Mouse (Mus musculus) lung, postnatal 0 days (tissue): Measurements from ENCODE around the gene Celf1. TPM values are rescaled to one million over a fixed set of nuclear protein-coding genes. Genes with fewer than 3 reads are reported as not detected.
A peak's percentile ranks its signal among the peaks of the same experiment; 100 is the strongest.

ENCODE experiments used
- ATAC-seq: fragments of 200-750 bp; cut with Nextera tagmentation; 2 replicates; pipeline ENCODE4 v1.8.0; 2017; ENCODE audit warnings: moderate library complexity
- DNase-seq: peaks from one replicate; pipeline ENCODE4 v3.0.0-alpha.2; 2016; ENCODE audit warnings: low spot score
- H3K27ac ChIP-seq: fragments of 300-500 bp; sonication (generic); 2 replicates; pipeline ENCODE4 v1.5.1; 2014; ENCODE audit warnings: antibody characterized with exemption, mild to moderate bottlenecking, low read length, mixed read lengths
- H3K27me3 ChIP-seq: fragments of 300-500 bp; sonication (generic); replicated peaks from 2 replicates; pipeline ENCODE4 v1.6.1; 2014; ENCODE audit warnings: low read length, mixed read lengths; ENCODE audit not compliant: insufficient read depth
- H3K36me3 ChIP-seq: fragments of 300-500 bp; sonication (generic); 2 replicates; pipeline ENCODE4 v1.6.1; 2014; ENCODE audit warnings: low read length, mixed read lengths; ENCODE audit not compliant: insufficient read depth
- H3K4me1 ChIP-seq: fragments of 300-500 bp; sonication (generic); 2 replicates; pipeline ENCODE4 v1.6.1; 2014; ENCODE audit warnings: antibody characterized with exemption, low read depth, low read length, mixed read lengths; ENCODE audit not compliant: insufficient read depth
- H3K4me2 ChIP-seq: fragments of 300-500 bp; sonication (generic); replicated peaks from 2 replicates; pipeline ENCODE4 v1.6.1; 2014; ENCODE audit warnings: low read depth, mild to moderate bottlenecking, low read length, moderate library complexity, mixed read lengths
- H3K4me3 ChIP-seq: fragments of 300-500 bp; sonication (generic); 2 replicates; pipeline ENCODE4 v1.5.1; 2014; ENCODE audit warnings: low read depth, low read length
- H3K9ac ChIP-seq: fragments of 300-500 bp; sonication (generic); replicated peaks from 2 replicates; pipeline ENCODE4 v1.6.1; 2014; ENCODE audit warnings: low read depth, mild to moderate bottlenecking
- H3K9me3 ChIP-seq: fragments of 300-500 bp; sonication (generic); 2 replicates; pipeline ENCODE4 v1.6.1; 2016; ENCODE audit warnings: low read length, mixed read lengths
- CTCF ChIP-seq: IDR thresholded peaks from 2 replicates; pipeline ENCODE4 v1.5.1; 2016; ENCODE audit warnings: antibody characterized with exemption, mild to moderate bottlenecking
- EP300 ChIP-seq: IDR thresholded peaks from 2 replicates; pipeline ENCODE4 v1.6.1; 2016; ENCODE audit warnings: antibody characterized with exemption, mild to moderate bottlenecking, control low read depth
- WGBS: fragments of 180-500 bp; shearing (Covaris S2); extraction: QIAGEN DNeasy Blood & Tissue Kit; methylation state at CpG from one replicate; pipeline ENCODE4 v1.1.7; 2014; 5-methylcytosine and 5-hydroxymethylcytosine counted together
- polyA plus RNA-seq: library from polyadenylated mRNA; unstranded; fragments of >200 nt; fragmentation: Nextera tagmentation; extraction: Ambion mirVana; gene quantifications from 2 replicates; pipeline ENCODE4 v1.2.1, GENCODE M21; 2015

Celf1 gene
- polyA plus RNA-seq, 1 experiment from 2014 or later = 35.1 TPM

DNA sequence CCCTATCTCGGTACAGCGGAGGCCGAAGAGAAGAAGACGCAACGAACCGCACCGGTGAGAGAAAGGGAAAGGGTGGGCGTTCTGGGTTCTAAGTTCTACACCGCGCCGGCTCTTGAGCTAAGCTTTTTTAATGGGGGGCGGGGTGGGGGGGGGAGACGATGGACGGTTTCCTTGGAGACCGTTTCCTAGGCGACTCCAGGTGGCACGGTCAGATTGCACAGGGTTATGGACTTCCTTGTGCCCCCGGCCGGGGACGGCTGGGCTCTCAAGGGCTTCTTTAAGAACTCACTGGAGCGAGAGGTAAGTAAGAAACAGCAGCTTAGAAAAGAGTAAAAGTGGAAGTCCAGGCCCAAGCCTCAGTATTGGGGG lies 35.3 kb upstream of the Celf1 start:
- Histone ChIP-seq H3K36me3 (peaks cover 7% of the 10 kb centered on the region), H3K9me3 (no peaks in the 10 kb centered on the region), H3K27ac (peak overlapping the region; percentile 91), H3K4me1 (peaks cover 11% of the 10 kb centered on the region; the same call in 1 of the 2 replicates), H3K9ac (peak overlapping the region; percentile 99), H3K27me3 (no peaks in the 10 kb centered on the region), H3K4me2 (peak overlapping the region; percentile 74), H3K4me3 (peak overlapping the region; percentile 93)
- no peak for TF ChIP-seq CTCF
- no peak for TF ChIP-seq EP300
- WGBS = 1% methylated on average over 19 of the region's 21 CpGs
- ATAC-seq (peak; percentile 64), DNase-seq (no peak)

GRCm38 (mm10) chr2:90906721-90907120 lies 33.5 kb upstream of the Celf1 start:
- Histone ChIP-seq H3K27ac (no peak overlapping the region), H3K9ac (no peak overlapping the region), H3K9me3 (no peaks in the 10 kb centered on the region), H3K4me1 (peaks cover 11% of the 10 kb centered on the region; the same call in 1 of the 2 replicates), H3K4me3 (no peak overlapping the region), H3K36me3 (peaks cover 21% of the 10 kb centered on the region), H3K27me3 (no peaks in the 10 kb centered on the region), H3K4me2 (no peak overlapping the region)
- ATAC-seq = no peak
- TF ChIP-seq CTCF (no peak), EP300 (no peak)
- 81% methylated on average over 2 of the region's 2 CpGs for WGBS
- DNase-seq = no peak

DNA sequence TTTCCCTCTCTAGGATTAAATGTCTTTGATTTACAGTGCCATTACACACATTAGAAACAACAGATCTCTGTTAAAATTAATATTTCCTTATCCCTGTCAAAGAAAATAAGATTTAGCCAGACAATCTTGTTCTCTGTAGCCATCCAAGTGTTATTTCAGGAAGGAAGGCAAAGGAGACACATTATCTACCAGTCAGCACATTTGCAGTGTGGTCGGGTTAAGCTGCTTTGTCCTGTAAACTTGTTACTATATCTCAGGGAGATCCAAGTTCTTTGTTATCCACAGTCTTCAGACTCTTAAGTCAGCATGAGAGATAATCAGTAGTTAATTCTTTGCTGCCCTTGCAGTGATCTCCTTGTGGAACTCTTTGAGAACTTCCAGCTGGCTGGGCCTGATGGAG lies 29.3 kb upstream of the Celf1 start:
- Histone ChIP-seq H3K4me3 (no peak overlapping the region), H3K27me3 (no peaks in the 10 kb centered on the region), H3K9ac (no peak overlapping the region), H3K9me3 (no peaks in the 10 kb centered on the region), H3K4me1 (0 out of 2 replicates have a peak, but pooled peaks cover under 1% of the 10 kb centered on the region), H3K36me3 (peaks cover 22% of the 10 kb centered on the region), H3K27ac (no peak overlapping the region), H3K4me2 (no peak overlapping the region)
- TF ChIP-seq EP300 (no peak), CTCF (no peak)
- ATAC-seq (no peak), DNase-seq (no peak)
- 71% methylated on average over 1 of the region's 1 CpGs for WGBS

- H3K4me3 ChIP-seq = no peak overlapping the region
- no peak overlapping the region for H3K9ac ChIP-seq
- DNase-seq = no peak
- no peak overlapping the region for H3K27ac ChIP-seq
- TF ChIP-seq CTCF = no peak
- no peak for TF ChIP-seq EP300
- ATAC-seq = no peak
- H3K4me1 ChIP-seq = no peaks in the 10 kb centered on the region; the same call in 1 of the 2 replicates
- no peaks in the 10 kb centered on the region for H3K27me3 ChIP-seq
- H3K9me3 ChIP-seq = no peaks in the 10 kb centered on the region
- no peak overlapping the region for H3K4me2 ChIP-seq
- peaks cover 22% of the 10 kb centered on the region for H3K36me3 ChIP-seq
- WGBS = 78% methylated on average over 1 of the region's 1 CpGs
These were observed 28.5 kb upstream of the Celf1 start for GRCm38 (mm10) chr2:90911668-90912067.

DNA sequence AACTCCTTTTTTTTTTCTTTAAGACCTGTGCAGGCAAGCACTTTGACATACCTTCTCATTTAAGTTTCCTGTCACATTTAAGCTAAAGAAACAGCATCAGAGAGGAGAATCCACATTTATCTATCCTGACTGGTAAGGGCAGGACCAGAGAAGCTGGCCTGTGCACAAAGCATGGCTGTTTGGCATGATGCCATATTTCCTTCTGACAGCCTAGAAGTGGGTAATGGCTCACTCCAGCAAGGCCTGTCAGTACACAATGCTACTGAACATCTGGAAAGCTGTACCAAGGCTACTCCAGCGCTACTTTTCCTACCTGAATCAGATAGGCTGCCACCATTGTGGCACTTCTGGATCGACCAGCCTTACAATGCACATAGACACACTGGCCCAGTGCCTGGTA lies 26.5 kb upstream of the Celf1 start:
- 33% methylated on average over 2 of the region's 2 CpGs for WGBS
- H3K27me3 ChIP-seq = no peaks in the 10 kb centered on the region

DNA sequence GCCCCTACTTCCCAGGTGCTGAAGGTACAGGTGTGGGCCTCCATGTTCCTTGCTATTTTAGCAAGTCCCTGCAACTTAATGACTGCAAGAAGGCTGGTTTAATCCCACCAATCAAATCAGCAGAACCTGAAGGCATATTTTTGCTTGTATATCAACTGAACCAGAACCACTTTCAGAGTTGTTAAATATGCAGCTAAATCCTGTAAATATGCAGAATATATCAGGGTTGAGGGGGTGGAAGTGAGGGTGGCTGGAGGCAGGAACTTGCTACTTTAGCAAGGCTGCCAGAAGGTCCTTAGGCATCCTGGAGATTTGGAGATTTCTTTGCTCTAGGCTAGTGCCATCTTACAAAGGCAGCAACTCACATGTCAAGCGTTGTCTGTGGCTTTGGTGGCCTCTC lies 24.7 kb upstream of the Celf1 start:
- no peak overlapping the region for H3K27ac ChIP-seq
- TF ChIP-seq CTCF = no peak
- TF ChIP-seq EP300 = no peak
- DNase-seq (no peak), ATAC-seq (no peak)
- no peak overlapping the region for H3K4me2 ChIP-seq
- 0 out of 2 replicates have a peak overlapping the region, but pooled peaks have one; percentile 8 for H3K9ac ChIP-seq
- H3K9me3 ChIP-seq = no peaks in the 10 kb centered on the region
- no peaks in the 10 kb centered on the region for H3K27me3 ChIP-seq
- no peaks in the 10 kb centered on the region; the same call in 1 of the 2 replicates for H3K4me1 ChIP-seq
- WGBS = 65% methylated on average over 1 of the region's 1 CpGs
- H3K36me3 ChIP-seq = peaks cover 13% of the 10 kb centered on the region; the same call in 1 of the 2 replicates
- no peak overlapping the region for H3K4me3 ChIP-seq

More for the DNA sequence above, 26.5 kb upstream of the Celf1 start:
- DNase-seq = peak; percentile 52
- Histone ChIP-seq H3K4me2 (no peak overlapping the region), H3K9me3 (no peaks in the 10 kb centered on the region), H3K36me3 (peaks cover 22% of the 10 kb centered on the region), H3K27ac (no peak overlapping the region), H3K9ac (no peak overlapping the region), H3K4me3 (no peak overlapping the region), H3K4me1 (no peaks in the 10 kb centered on the region; the same call in 1 of the 2 replicates)
- TF ChIP-seq EP300 = no peak
- TF ChIP-seq CTCF = no peak
- no peak for ATAC-seq
